In genomic region chr5:137308356-137308755, GRCm38 (mm10) we compare ENCODE assay signal across 8 mouse cellular contexts. TPM values are rescaled to one million over a fixed set of nuclear protein-coding genes. Genes with fewer than 3 reads are reported as not detected.
DNase-seq lines count a peak whose midpoint lies in the region; ATAC-seq and TF ChIP-seq lines count a peak whose summit lies in the region.

No protein-coding gene starts in this region.

- no peak for TF ChIP-seq CTCF in heart, postnatal 0 days (IDR thresholded peaks at IDR 0.05; ENCODE audit: low read depth)
- peak; percentile 22; the same call in 1 of the 2 replicates for TF ChIP-seq CTCF in midbrain, postnatal 0 days (IDR thresholded peaks at IDR 0.05)

- H3K27ac ChIP-seq in heart, postnatal 0 days (ENCODE audit: low read depth): peak overlapping the region; percentile 96
- peak overlapping the region; percentile 93 for H3K27ac ChIP-seq in hindbrain, embryonic 16.5 days (ENCODE audit: low read depth, low read length)
- peak overlapping the region; percentile 95 for H3K27ac ChIP-seq in midbrain, postnatal 0 days (ENCODE audit: low read depth, low read length)

- H3K36me3 ChIP-seq in heart, postnatal 0 days (replicated peaks; ENCODE audit: control insufficient read depth, insufficient read depth, low read length): peaks cover 48% of the 10 kb centered on the region
- H3K36me3 ChIP-seq in hindbrain, embryonic 16.5 days (ENCODE audit: control insufficient read depth, insufficient read depth, low read length): no peaks in the 10 kb centered on the region
- no peaks in the 10 kb centered on the region; the same call in 1 of the 2 replicates for H3K36me3 ChIP-seq in midbrain, postnatal 0 days (ENCODE audit: insufficient read depth, low read length)

- DNase-seq in heart, postnatal 0 days (ENCODE audit: low spot score): no peak
- no peak for DNase-seq in heart, adult 11 months
- DNase-seq in R1 (ENCODE audit: low read depth, low spot score) (peak; percentile 77), MN1 (ENCODE audit: low spot score) (no peak)
- DNase-seq in midbrain, postnatal 0 days (ENCODE audit: low spot score): no peak
- no peak for DNase-seq in adrenal gland, postnatal 4 days (ENCODE audit: low spot score in 2 of 2)
- no peak for DNase-seq in gastrocnemius, postnatal 25 days

- H3K9ac ChIP-seq in heart, postnatal 0 days (replicated peaks; ENCODE audit: low read depth, low read length): no peak overlapping the region
- peak overlapping the region; percentile 84 for H3K9ac ChIP-seq in hindbrain, embryonic 16.5 days (ENCODE audit: low read depth, low read length)
- peak overlapping the region; percentile 94 for H3K9ac ChIP-seq in midbrain, postnatal 0 days (replicated peaks; ENCODE audit: low read length, poor library complexity, severe bottlenecking)

- 97% methylated on average over 4 of the region's 4 CpGs for WGBS in heart, postnatal 0 days
- WGBS in hindbrain, embryonic 16.5 days: 92% methylated on average over 4 of the region's 4 CpGs
- WGBS in midbrain, postnatal 0 days: 93% methylated on average over 4 of the region's 4 CpGs

- ATAC-seq in heart, postnatal 0 days (ENCODE audit: insufficient read depth, low read depth): no peak
- ATAC-seq in hindbrain, embryonic 16.5 days: no peak
- ATAC-seq in midbrain, postnatal 0 days (ENCODE audit: low FRiP score): no peak

- peak overlapping the region; percentile 72 for H3K4me2 ChIP-seq in heart, postnatal 0 days (ENCODE audit: low read depth, low read length)
- peak overlapping the region; percentile 72 for H3K4me2 ChIP-seq in hindbrain, embryonic 16.5 days (ENCODE audit: low read length)
- H3K4me2 ChIP-seq in midbrain, postnatal 0 days (ENCODE audit: low read depth, low read length, poor library complexity, severe bottlenecking): peak overlapping the region; percentile 54

- H3K4me1 ChIP-seq in heart, postnatal 0 days (ENCODE audit: control insufficient read depth, insufficient read depth): peaks cover 34% of the 10 kb centered on the region
- peaks cover 35% of the 10 kb centered on the region for H3K4me1 ChIP-seq in hindbrain, embryonic 16.5 days (ENCODE audit: control insufficient read depth, insufficient read depth, low read depth, low read length)
- peaks cover 15% of the 10 kb centered on the region for H3K4me1 ChIP-seq in midbrain, postnatal 0 days (ENCODE audit: insufficient read depth, low read length)

- H3K4me3 ChIP-seq in heart, postnatal 0 days (ENCODE audit: low read depth, low read length): peak overlapping the region; percentile 86
- H3K4me3 ChIP-seq in hindbrain, embryonic 16.5 days (ENCODE audit: low read length): peak overlapping the region; percentile 69
- peak overlapping the region; percentile 86; the same call in 1 of the 2 replicates for H3K4me3 ChIP-seq in midbrain, postnatal 0 days (ENCODE audit: low read depth, low read length)

- no peaks in the 10 kb centered on the region for H3K9me3 ChIP-seq in heart, postnatal 0 days (replicated peaks; ENCODE audit: control insufficient read depth, low read length)
- H3K9me3 ChIP-seq in hindbrain, embryonic 16.5 days (ENCODE audit: control insufficient read depth, low read length): no peaks in the 10 kb centered on the region
- H3K9me3 ChIP-seq in midbrain, postnatal 0 days (ENCODE audit: low read length): no peaks in the 10 kb centered on the region

- no peaks in the 10 kb centered on the region for H3K27me3 ChIP-seq in heart, postnatal 0 days (ENCODE audit: control insufficient read depth, insufficient read depth, low read length)
- no peaks in the 10 kb centered on the region for H3K27me3 ChIP-seq in hindbrain, embryonic 16.5 days (replicated peaks; ENCODE audit: control insufficient read depth, insufficient read depth, low read length)
- no peaks in the 10 kb centered on the region for H3K27me3 ChIP-seq in midbrain, postnatal 0 days (ENCODE audit: insufficient read depth, low read length)

- no peak for TF ChIP-seq EP300 in heart, postnatal 0 days (IDR thresholded peaks at IDR 0.05; ENCODE audit: low read depth)

RNA-seq across cellular contexts. Expression of gene Srrt, which starts 0.9 kb away (rescaled TPM):
- total RNA-seq in heart, postnatal 0 days (2014; rRNA removed; ENCODE audit: low replicate concordance): 77.2 and 139 TPM in 2 replicates
- polyA plus RNA-seq in heart, postnatal 0 days (2015; fragmentation: Nextera tagmentation; extraction: Ambion mirVana): 34.9 and 38.0 TPM in 2 replicates
- 88.1 and 100 TPM in 2 replicates for polyA plus RNA-seq in hindbrain, embryonic 16.5 days (2015; fragmentation: Nextera tagmentation; extraction: Ambion mirVana)
- 112 and 114 TPM in 2 replicates for total RNA-seq in midbrain, postnatal 0 days (2014; rRNA removed)
- 53.4 and 56.4 TPM in 2 replicates for polyA plus RNA-seq in midbrain, postnatal 0 days (2015; fragmentation: Nextera tagmentation; extraction: Ambion mirVana)
- total RNA-seq in adrenal gland, postnatal 4 days (2021): 100 to 1,000 TPM; 236 to 269 TPM
- total RNA-seq in gastrocnemius, postnatal 25 days (2021): 10 to 100 TPM; 38.5 to 44.7 TPM

RNA-seq across cellular contexts. Expression of gene Trip6, which starts 5.8 kb away (rescaled TPM):
- total RNA-seq in heart, postnatal 0 days (2014; rRNA removed; ENCODE audit: low replicate concordance): 44.8 and 46.8 TPM in 2 replicates
- polyA plus RNA-seq in heart, postnatal 0 days (2015; fragmentation: Nextera tagmentation; extraction: Ambion mirVana): 22.9 and 28.6 TPM in 2 replicates
- polyA plus RNA-seq in hindbrain, embryonic 16.5 days (2015; fragmentation: Nextera tagmentation; extraction: Ambion mirVana): 13.2 and 17.3 TPM in 2 replicates
- total RNA-seq in midbrain, postnatal 0 days (2014; rRNA removed): 11.6 and 17.5 TPM in 2 replicates
- 10.3 and 10.9 TPM in 2 replicates for polyA plus RNA-seq in midbrain, postnatal 0 days (2015; fragmentation: Nextera tagmentation; extraction: Ambion mirVana)
- total RNA-seq in adrenal gland, postnatal 4 days (2021): 10 to 100 TPM; 60.0 to 61.2 TPM
- total RNA-seq in gastrocnemius, postnatal 25 days (2021): 1 to 10 TPM; 5.2 to 5.3 TPM

RNA-seq across cellular contexts. Expression of gene Ufsp1, which starts 13.9 kb away (rescaled TPM):
- total RNA-seq in heart, postnatal 0 days (2014; rRNA removed; ENCODE audit: low replicate concordance): 4.1 and 5.6 TPM in 2 replicates
- polyA plus RNA-seq in heart, postnatal 0 days (2015; fragmentation: Nextera tagmentation; extraction: Ambion mirVana): 11.5 and 11.9 TPM in 2 replicates
- 25.5 and 29.6 TPM in 2 replicates for polyA plus RNA-seq in hindbrain, embryonic 16.5 days (2015; fragmentation: Nextera tagmentation; extraction: Ambion mirVana)
- total RNA-seq in midbrain, postnatal 0 days (2014; rRNA removed): 24.5 and 29.3 TPM in 2 replicates
- polyA plus RNA-seq in midbrain, postnatal 0 days (2015; fragmentation: Nextera tagmentation; extraction: Ambion mirVana): 35.0 and 41.2 TPM in 2 replicates
- 10 to 100 TPM; 10.6 to 11.0 TPM for total RNA-seq in adrenal gland, postnatal 4 days (2021)
- 10 to 100 TPM; 18.3 to 24.4 TPM for total RNA-seq in gastrocnemius, postnatal 25 days (2021)

RNA-seq across cellular contexts. Expression of gene Ache, which starts 21.0 kb away (rescaled TPM):
- total RNA-seq in heart, postnatal 0 days (2014; rRNA removed; ENCODE audit: low replicate concordance): 5.3 and 5.9 TPM in 2 replicates
- 2.3 and 2.8 TPM in 2 replicates for polyA plus RNA-seq in heart, postnatal 0 days (2015; fragmentation: Nextera tagmentation; extraction: Ambion mirVana)
- polyA plus RNA-seq in hindbrain, embryonic 16.5 days (2015; fragmentation: Nextera tagmentation; extraction: Ambion mirVana): 86.8 and 102 TPM in 2 replicates
- 168 and 174 TPM in 2 replicates for total RNA-seq in midbrain, postnatal 0 days (2014; rRNA removed)
- 132 and 148 TPM in 2 replicates for polyA plus RNA-seq in midbrain, postnatal 0 days (2015; fragmentation: Nextera tagmentation; extraction: Ambion mirVana)
- total RNA-seq in adrenal gland, postnatal 4 days (2021): 10 to 100 TPM; 12.5 to 20.2 TPM
- total RNA-seq in gastrocnemius, postnatal 25 days (2021): 10 to 100 TPM; 26.4 to 40.7 TPM

RNA-seq across cellular contexts. Expression of gene Slc12a9, which starts 25.0 kb away (rescaled TPM):
- 7.3 and 14.8 TPM in 2 replicates for total RNA-seq in heart, postnatal 0 days (2014; rRNA removed; ENCODE audit: low replicate concordance)
- polyA plus RNA-seq in heart, postnatal 0 days (2015; fragmentation: Nextera tagmentation; extraction: Ambion mirVana): 4.0 and 4.5 TPM in 2 replicates
- 24.5 and 26.7 TPM in 2 replicates for polyA plus RNA-seq in hindbrain, embryonic 16.5 days (2015; fragmentation: Nextera tagmentation; extraction: Ambion mirVana)
- 28.9 and 30.4 TPM in 2 replicates for total RNA-seq in midbrain, postnatal 0 days (2014; rRNA removed)
- 27.0 and 27.8 TPM in 2 replicates for polyA plus RNA-seq in midbrain, postnatal 0 days (2015; fragmentation: Nextera tagmentation; extraction: Ambion mirVana)
- 10 to 100 TPM; 16.3 to 19.4 TPM for total RNA-seq in adrenal gland, postnatal 4 days (2021)
- 1 to 10 TPM; 2.3 to 3.1 TPM for total RNA-seq in gastrocnemius, postnatal 25 days (2021)
